Comparison of ENCODE assay signal across 17 mouse cellular contexts in the genomic region with DNA sequence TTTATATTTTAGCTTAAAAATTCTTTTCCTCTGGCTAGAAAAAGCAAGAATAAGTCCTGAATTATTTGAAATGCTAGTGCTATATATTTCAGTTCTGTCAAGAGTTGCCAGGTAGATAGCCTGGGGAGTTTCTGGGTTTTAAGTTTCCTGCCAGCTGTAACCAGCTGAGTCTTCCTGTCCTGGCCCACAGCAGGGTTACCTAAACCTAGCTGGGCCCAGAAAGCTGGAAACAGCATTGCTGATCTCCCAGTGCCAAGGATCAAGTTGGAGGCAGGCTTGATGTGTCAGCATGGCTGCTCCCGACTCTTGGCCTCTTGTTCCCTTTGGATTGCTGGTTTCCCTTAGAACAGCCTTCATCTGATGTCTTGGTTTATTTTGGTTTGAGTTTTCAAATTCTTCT.
A peak's percentile ranks its signal among the peaks of the same experiment; 100 is the strongest.
DNase-seq lines count a peak whose midpoint lies in the region.
"Had no signal": no experiment of that assay in that cellular context is flagged by ENCODE, and none has a peak within 500 bp of the region (broad histone marks: within the 10 kb centered on the region; RNA-seq: fewer than 3 reads in every experiment).

No protein-coding gene starts in this region.

- DNase-seq in gastrocnemius, adult 18-20 months (ENCODE audit: low spot score) = peak; percentile 15
- DNase-seq in gastrocnemius, postnatal 10 days = no peak
- peak; percentile 19 for DNase-seq in thymus, postnatal 0 days (ENCODE audit: low spot score)
- DNase-seq in thymus, postnatal 10 days (ENCODE audit: low spot score in 2 of 2) = no peak
- peak; percentile 21 for DNase-seq in skeletal muscle tissue, adult 2 months (ENCODE audit: low read depth, low spot score)
- no peak for DNase-seq in layer of hippocampus, adult 9-10 months (ENCODE audit: low spot score)
- DNase-seq: adrenal gland, adult 8-10 months; adrenal gland, postnatal 36 days; cerebellum, adult 11 months; cerebellum, adult 2 months; cerebellum, adult 9-11 months; cerebellum, postnatal 25 days; forebrain, postnatal 0 days; heart, adult 18-20 months; heart, postnatal 14 days; heart, postnatal 4 days; kidney, adult 18-20 months had no signal

Comparison
In these comparisons a context has a peak if more than half of its experiments do, and no peak if none do; other contexts are left out.
1. DNase-seq: peak in gastrocnemius, adult 18-20 months (single experiment), thymus, postnatal 0 days (single experiment) and skeletal muscle tissue, adult 2 months (single experiment); none in gastrocnemius, postnatal 10 days (single experiment), thymus, postnatal 10 days (0 of 2) and layer of hippocampus, adult 9-10 months (single experiment).